Comparison of ENCODE assay signal across 21 mouse cellular contexts in the genomic region with DNA sequence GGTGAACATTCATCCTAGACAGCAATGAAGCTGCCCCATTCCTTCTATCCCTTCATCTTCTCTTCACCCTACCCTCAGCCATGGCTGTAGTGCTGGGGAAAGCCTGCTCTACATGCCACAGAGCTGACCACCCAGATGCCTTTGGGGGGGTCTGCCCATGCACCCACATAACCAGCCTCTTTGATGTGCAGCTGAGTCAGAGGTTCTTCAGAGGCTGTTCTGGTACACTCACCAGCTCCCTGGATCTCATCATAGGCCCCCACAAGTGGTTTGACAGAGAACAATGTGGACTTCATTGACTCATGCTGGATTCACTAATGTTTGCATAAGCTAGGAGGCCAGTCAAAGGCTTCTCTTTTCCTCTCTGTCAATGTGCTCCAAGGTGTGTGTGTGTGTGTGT.
"Had no signal": no experiment of that assay in that cellular context is flagged by ENCODE, and none has a peak within 500 bp of the region (broad histone marks: within the 10 kb centered on the region; RNA-seq: fewer than 3 reads in every experiment).

No protein-coding gene starts in this region.

- H3K9me3 ChIP-seq: lung, embryonic 15.5 days; midbrain, embryonic 12.5 days; midbrain, embryonic 15.5 days; neural tube, embryonic 13.5 days; stomach, embryonic 15.5 days had no signal

- H3K9ac ChIP-seq: liver, embryonic 14.5 days; liver, postnatal 0 days; lung, embryonic 15.5 days; midbrain, embryonic 12.5 days; midbrain, embryonic 15.5 days; neural tube, embryonic 13.5 days; stomach, embryonic 15.5 days had no signal

- H3K27ac ChIP-seq: layer of hippocampus, adult 2 months; left cerebral cortex, adult 2 months; liver, embryonic 14.5 days; lung, embryonic 15.5 days; midbrain, embryonic 12.5 days; midbrain, embryonic 15.5 days; neural tube, embryonic 13.5 days; stomach, embryonic 15.5 days had no signal

- H3K4me2 ChIP-seq: lung, embryonic 15.5 days; midbrain, embryonic 12.5 days; midbrain, embryonic 15.5 days; neural tube, embryonic 13.5 days; stomach, embryonic 15.5 days had no signal

- ATAC-seq: intestine, embryonic 16.5 days; liver, postnatal 0 days; midbrain, embryonic 15.5 days had no signal

- H3K4me1 ChIP-seq: midbrain, embryonic 12.5 days; midbrain, embryonic 15.5 days; neural tube, embryonic 13.5 days; stomach, embryonic 15.5 days had no signal

- H3K36me3 ChIP-seq: lung, embryonic 15.5 days; midbrain, embryonic 12.5 days; midbrain, embryonic 15.5 days; neural tube, embryonic 13.5 days; stomach, embryonic 15.5 days had no signal

- H3K4me3 ChIP-seq: layer of hippocampus, adult 2 months; left cerebral cortex, adult 2 months; lung, embryonic 15.5 days; midbrain, embryonic 12.5 days; midbrain, embryonic 15.5 days; myocyte; neural tube, embryonic 13.5 days; stomach, embryonic 15.5 days had no signal

- DNase-seq: kidney, adult 18-20 months; kidney, adult 9 months; kidney, postnatal 14 days; layer of hippocampus, adult 9-11 months; layer of hippocampus, postnatal 36 days; liver, postnatal 0 days; lung, postnatal 36 days; retina, postnatal 1 day; right cerebral cortex, postnatal 25 days; spleen, adult 18-20 months; thymus, postnatal 25 days had no signal

- H3K27me3 ChIP-seq: lung, embryonic 15.5 days; midbrain, embryonic 12.5 days; midbrain, embryonic 15.5 days; neural tube, embryonic 13.5 days; stomach, embryonic 15.5 days had no signal
